Mouse (Mus musculus): ENCODE data around the gene Rab40c. TPM values are rescaled to one million over a fixed set of nuclear protein-coding genes. Genes with fewer than 3 reads are reported as not detected.

Rab40c gene
- polyA plus RNA-seq, 1 experiment from 2014 or later = 15.0 TPM

DNA sequence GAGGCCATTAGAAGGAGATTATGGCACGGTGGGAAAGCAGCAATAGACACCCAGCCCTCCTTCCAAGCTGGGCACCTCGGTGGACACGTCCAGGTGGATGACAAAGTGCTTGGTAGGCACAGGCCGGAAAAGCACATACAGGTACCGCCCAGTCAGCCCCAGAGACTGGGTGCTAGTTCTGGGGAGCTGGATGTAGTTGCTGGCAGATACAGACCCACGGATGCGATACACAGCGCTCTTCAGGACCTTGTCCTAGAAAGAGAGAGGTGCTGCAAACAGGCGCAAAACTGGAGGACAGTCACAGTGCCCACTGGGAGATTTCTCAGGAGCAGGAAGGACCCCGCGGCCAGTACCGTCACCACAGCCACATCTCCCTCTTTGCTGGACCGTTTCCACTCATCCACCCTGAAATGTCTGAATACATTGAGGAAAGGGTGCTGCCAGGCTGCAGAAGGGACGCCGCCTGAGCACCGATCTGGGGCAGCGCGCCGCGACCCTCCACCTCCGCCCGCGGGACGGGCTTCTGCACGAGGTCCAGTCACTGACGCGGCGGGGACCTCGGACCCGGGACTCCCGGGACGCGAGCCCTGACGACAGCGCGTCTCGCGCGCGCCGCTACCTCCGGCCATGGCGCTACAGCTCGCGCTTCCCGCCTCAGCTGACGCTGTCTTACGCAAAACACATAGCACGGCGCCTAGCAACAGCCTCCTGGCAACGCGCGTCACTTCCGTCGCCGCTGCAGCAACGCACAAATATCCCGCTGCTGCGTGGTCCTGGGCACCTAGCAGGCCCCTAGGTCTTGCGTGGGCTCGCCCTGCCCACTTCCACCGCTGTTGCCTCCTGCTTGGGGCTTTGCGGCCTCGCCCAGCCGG is 58.5 kb downstream of the Rab40c start, which contains the start of gene Wdr90:
Wdr90 (minus strand) TSS at position 670 of the 872 bp plus-strand sequence.
- WGBS = 3% methylated on average over 65 of the region's 65 CpGs
- H3K27me3 ChIP-seq (ENCODE audit: control insufficient read depth, insufficient read depth, low read length) = no peaks in the 10 kb centered on the region
- H3K9me3 ChIP-seq (ENCODE audit: control insufficient read depth, low read length) = no peaks in the 10 kb centered on the region
- H3K4me3 ChIP-seq (ENCODE audit: low read depth, low read length) = peak within 1 kb of the TSS; percentile 63
- peak within 1 kb of the TSS; percentile 84 for H3K9ac ChIP-seq (ENCODE audit: low read length)
- peak; percentile 94 for ATAC-seq (ENCODE audit: low FRiP score)
- DNase-seq (ENCODE audit: low spot score, missing footprints) = peak; percentile 98
- peak within 1 kb of the TSS; percentile 62 for H3K27ac ChIP-seq (ENCODE audit: low read depth, low read length)
- H3K36me3 ChIP-seq (ENCODE audit: control insufficient read depth, insufficient read depth, low read length) = no peaks in the 10 kb centered on the region
- peak within 1 kb of the TSS; percentile 86 for H3K4me2 ChIP-seq
- H3K4me1 ChIP-seq (ENCODE audit: control insufficient read depth, insufficient read depth, low read length) = peaks cover 17% of the 10 kb centered on the region

DNA sequence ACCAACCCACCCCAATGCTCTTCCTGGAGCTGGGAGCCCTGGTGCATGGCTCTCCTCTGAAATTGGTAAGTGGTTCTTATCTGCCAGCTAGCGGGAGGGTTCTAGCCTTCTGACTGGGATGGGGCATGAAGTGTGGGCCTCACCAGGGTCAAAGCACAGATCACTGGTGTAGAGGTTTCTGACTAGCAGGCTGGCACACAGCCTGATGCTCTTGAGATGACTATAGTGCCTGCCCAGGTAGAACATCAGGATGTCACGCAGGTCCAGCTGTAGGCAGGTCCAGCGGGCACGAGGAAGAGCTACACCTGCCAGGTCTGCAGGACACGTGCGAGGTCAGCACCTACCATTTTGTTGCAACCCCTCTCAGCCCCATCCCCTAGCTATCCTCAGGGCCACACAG is 59.3 kb downstream of the Rab40c start:
- Histone ChIP-seq H3K36me3 (ENCODE audit: control insufficient read depth, insufficient read depth, low read length) (no peaks in the 10 kb centered on the region), H3K4me2 (peak overlapping the region; percentile 86)
- 84% methylated on average over 6 of the region's 6 CpGs for WGBS

DNA sequence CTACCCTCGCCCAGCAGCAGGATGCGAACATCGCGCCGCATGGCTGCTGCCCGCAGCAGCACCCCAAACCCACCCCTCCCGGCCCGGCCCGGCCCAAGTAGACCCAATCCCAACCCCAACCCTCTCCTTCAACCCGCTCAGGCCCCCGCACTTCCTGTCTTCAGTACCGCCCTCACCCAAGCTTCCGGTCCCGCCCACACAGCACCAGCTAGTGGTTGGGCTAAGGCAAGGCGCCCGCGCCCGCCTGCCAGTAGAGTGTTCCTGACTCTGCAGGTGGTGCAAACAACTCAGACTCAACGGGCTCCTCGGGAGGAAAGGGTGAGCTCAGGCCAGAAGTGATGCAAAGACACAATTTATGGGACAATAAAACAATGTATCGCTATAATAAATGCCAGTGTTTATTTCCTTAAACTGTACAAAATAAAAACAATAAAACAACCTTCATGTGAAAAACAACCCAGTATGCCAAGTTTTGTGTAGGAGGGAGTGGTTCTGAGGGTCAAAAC is 75.1 kb downstream of the Rab40c start, which contains the start of gene Rhot2:
Rhot2 (minus strand) TSS at position 456 of the 506 bp plus-strand sequence.
- 1% methylated on average over 21 of the region's 21 CpGs for WGBS
- H3K4me1 ChIP-seq (ENCODE audit: control insufficient read depth, insufficient read depth, low read length) = peaks cover 8% of the 10 kb centered on the region
- ATAC-seq (ENCODE audit: low FRiP score) (peak; percentile 96), DNase-seq (ENCODE audit: low spot score, missing footprints) (peak; percentile 99)
- peak within 1 kb of the TSS; percentile 94 for H3K4me2 ChIP-seq
- H3K36me3 ChIP-seq (ENCODE audit: control insufficient read depth, insufficient read depth, low read length) = peaks cover 23% of the 10 kb centered on the region
- no peaks in the 10 kb centered on the region for H3K9me3 ChIP-seq (ENCODE audit: control insufficient read depth, low read length)
- peak within 1 kb of the TSS; percentile 89 for H3K9ac ChIP-seq (ENCODE audit: low read length)
- H3K27ac ChIP-seq (ENCODE audit: low read depth, low read length) = no peak within 1 kb of the TSS; the same call in 1 of the 2 replicates
- peak within 1 kb of the TSS; percentile 90 for H3K4me3 ChIP-seq (ENCODE audit: low read depth, low read length)
- no peaks in the 10 kb centered on the region for H3K27me3 ChIP-seq (ENCODE audit: control insufficient read depth, insufficient read depth, low read length)

More for the DNA sequence above, 59.3 kb downstream of the Rab40c start:
- Histone ChIP-seq H3K4me1 (ENCODE audit: control insufficient read depth, insufficient read depth, low read length) (peaks cover 17% of the 10 kb centered on the region), H3K9me3 (ENCODE audit: control insufficient read depth, low read length) (no peaks in the 10 kb centered on the region), H3K9ac (ENCODE audit: low read length) (peak overlapping the region; percentile 84), H3K27ac (ENCODE audit: low read depth, low read length) (no peak overlapping the region), H3K27me3 (ENCODE audit: control insufficient read depth, insufficient read depth, low read length) (no peaks in the 10 kb centered on the region), H3K4me3 (ENCODE audit: low read depth, low read length) (peak overlapping the region; percentile 63)
- no peak for DNase-seq (ENCODE audit: low spot score, missing footprints)
- no peak for ATAC-seq (ENCODE audit: low FRiP score)

GRCm38 (mm10) chr17:25843636-25844395 is 75.7 kb downstream of the Rab40c start:
- H3K9me3 ChIP-seq (ENCODE audit: control insufficient read depth, low read length) = no peaks in the 10 kb centered on the region
- peaks cover 8% of the 10 kb centered on the region for H3K4me1 ChIP-seq (ENCODE audit: control insufficient read depth, insufficient read depth, low read length)
- peak overlapping the region; percentile 90 for H3K4me3 ChIP-seq (ENCODE audit: low read depth, low read length)
- WGBS = 5% methylated on average over 33 of the region's 38 CpGs
- ATAC-seq (ENCODE audit: low FRiP score) (peak; percentile 45; the same call in 1 of the 2 replicates), DNase-seq (ENCODE audit: low spot score, missing footprints) (no peak)
- peak overlapping the region; percentile 89 for H3K9ac ChIP-seq (ENCODE audit: low read length)
- no peak overlapping the region; the same call in 1 of the 2 replicates for H3K27ac ChIP-seq (ENCODE audit: low read depth, low read length)
- peaks cover 26% of the 10 kb centered on the region for H3K36me3 ChIP-seq (ENCODE audit: control insufficient read depth, insufficient read depth, low read length)
- H3K4me2 ChIP-seq = peak overlapping the region; percentile 94
- H3K27me3 ChIP-seq (ENCODE audit: control insufficient read depth, insufficient read depth, low read length) = no peaks in the 10 kb centered on the region

- H3K27ac ChIP-seq (ENCODE audit: low read depth, low read length) = no peak overlapping the region
- peak overlapping the region; percentile 90; the same call in 1 of the 2 replicates for H3K4me3 ChIP-seq (ENCODE audit: low read depth, low read length)
- peak overlapping the region; percentile 94 for H3K4me2 ChIP-seq
- H3K27me3 ChIP-seq (ENCODE audit: control insufficient read depth, insufficient read depth, low read length) = no peaks in the 10 kb centered on the region
- WGBS = 97% methylated on average over 4 of the region's 4 CpGs
- peak overlapping the region; percentile 89; the same call in 1 of the 2 replicates for H3K9ac ChIP-seq (ENCODE audit: low read length)
- peaks cover 8% of the 10 kb centered on the region for H3K4me1 ChIP-seq (ENCODE audit: control insufficient read depth, insufficient read depth, low read length)
- ATAC-seq (ENCODE audit: low FRiP score) = no peak
- DNase-seq (ENCODE audit: low spot score, missing footprints) = no peak
- no peaks in the 10 kb centered on the region for H3K9me3 ChIP-seq (ENCODE audit: control insufficient read depth, low read length)
- peaks cover 27% of the 10 kb centered on the region for H3K36me3 ChIP-seq (ENCODE audit: control insufficient read depth, insufficient read depth, low read length)
These were observed 76.4 kb downstream of the Rab40c start for GRCm38 (mm10) chr17:25843122-25843521.

- 85% methylated on average over 3 of the region's 3 CpGs for WGBS
- no peak overlapping the region for H3K27ac ChIP-seq (ENCODE audit: low read depth, low read length)
- no peaks in the 10 kb centered on the region for H3K27me3 ChIP-seq (ENCODE audit: control insufficient read depth, insufficient read depth, low read length)
- H3K36me3 ChIP-seq (ENCODE audit: control insufficient read depth, insufficient read depth, low read length) = peaks cover 27% of the 10 kb centered on the region
- no peak overlapping the region for H3K9ac ChIP-seq (ENCODE audit: low read length)
- H3K9me3 ChIP-seq (ENCODE audit: control insufficient read depth, low read length) = no peaks in the 10 kb centered on the region
- H3K4me1 ChIP-seq (ENCODE audit: control insufficient read depth, insufficient read depth, low read length) = peaks cover 12% of the 10 kb centered on the region
- H3K4me3 ChIP-seq (ENCODE audit: low read depth, low read length) = no peak overlapping the region
- no peak overlapping the region for H3K4me2 ChIP-seq
- DNase-seq (ENCODE audit: low spot score, missing footprints) = no peak
- ATAC-seq (ENCODE audit: low FRiP score) = no peak
These were observed 77.0 kb downstream of the Rab40c start for GRCm38 (mm10) chr17:25842509-25842908.

GRCm38 (mm10) chr17:25841117-25841880 is 78.2 kb downstream of the Rab40c start, which contains the start of gene Gm20683:
Gm20683 (minus strand) TSS chr17:25841763.
- ATAC-seq (ENCODE audit: low FRiP score) = no peak
- WGBS = 95% methylated on average over 22 of the region's 22 CpGs

DNA sequence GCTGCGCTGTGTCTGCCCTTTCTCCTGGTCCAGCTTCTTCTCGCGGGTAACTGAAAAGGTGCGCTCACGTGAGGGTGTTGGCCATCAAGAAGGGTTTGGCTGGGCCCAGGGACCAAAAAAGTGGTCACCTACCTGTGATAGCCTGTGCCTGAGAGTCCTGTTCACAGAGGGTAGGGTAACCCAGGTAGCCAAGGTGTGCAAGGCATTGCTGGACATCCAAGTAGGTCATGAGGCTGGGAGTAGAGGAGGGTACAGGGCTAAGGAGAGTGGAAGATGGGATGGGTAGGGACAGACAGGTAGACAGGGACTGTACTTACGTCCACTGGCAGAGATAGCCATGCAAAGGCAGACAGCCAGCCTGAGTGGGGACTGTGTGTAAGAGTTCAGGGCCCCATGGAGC is 79.0 kb downstream of the Rab40c start:
- DNase-seq (ENCODE audit: low spot score, missing footprints) = no peak
- peaks cover 30% of the 10 kb centered on the region for H3K4me1 ChIP-seq (ENCODE audit: control insufficient read depth, insufficient read depth, low read length)
- no peaks in the 10 kb centered on the region for H3K9me3 ChIP-seq (ENCODE audit: control insufficient read depth, low read length)
- ATAC-seq (ENCODE audit: low FRiP score) = no peak
- H3K27ac ChIP-seq (ENCODE audit: low read depth, low read length) = no peak overlapping the region
- H3K9ac ChIP-seq (ENCODE audit: low read length) = no peak overlapping the region
- H3K4me2 ChIP-seq = no peak overlapping the region
- peaks cover 27% of the 10 kb centered on the region for H3K36me3 ChIP-seq (ENCODE audit: control insufficient read depth, insufficient read depth, low read length)
- no peak overlapping the region for H3K4me3 ChIP-seq (ENCODE audit: low read depth, low read length)
- no peaks in the 10 kb centered on the region for H3K27me3 ChIP-seq (ENCODE audit: control insufficient read depth, insufficient read depth, low read length)
- 92% methylated on average over 6 of the region's 6 CpGs for WGBS

More at GRCm38 (mm10) chr17:25841117-25841880, 78.2 kb downstream of the Rab40c start, which contains the start of gene Gm20683:
- Histone ChIP-seq H3K4me3 (ENCODE audit: low read depth, low read length) (no peak within 1 kb of the TSS), H3K36me3 (ENCODE audit: control insufficient read depth, insufficient read depth, low read length) (peaks cover 27% of the 10 kb centered on the region), H3K27me3 (ENCODE audit: control insufficient read depth, insufficient read depth, low read length) (no peaks in the 10 kb centered on the region), H3K9ac (ENCODE audit: low read length) (no peak within 1 kb of the TSS), H3K27ac (ENCODE audit: low read depth, low read length) (no peak within 1 kb of the TSS), H3K4me1 (ENCODE audit: control insufficient read depth, insufficient read depth, low read length) (peaks cover 24% of the 10 kb centered on the region), H3K4me2 (no peak within 1 kb of the TSS), H3K9me3 (ENCODE audit: control insufficient read depth, low read length) (no peaks in the 10 kb centered on the region)
- DNase-seq (ENCODE audit: low spot score, missing footprints) = no peak

Measured in midbrain, embryonic 11.5 days (tissue).